Mouse (Mus musculus) gastrocnemius, adult 18-20 months (tissue): ENCODE measurements around the gene Dbil5. TPM values are rescaled to one million over a fixed set of nuclear protein-coding genes. Genes with fewer than 3 reads are reported as not detected.

Source experiments
- total RNA-seq, 2 experiments: library from RNA; stranded (reverse); gene quantifications; 2 replicates each; pipeline ENCODE4 v1.2.3; 2021

Dbil5 gene
- total RNA-seq, 2 experiments from 2014 or later: not detected

Other genes with a start within 250 kb of the Dbil5 start
- not detected for gene 1700016K19Rik, start 217.7 kb upstream of the Dbil5 start, total RNA-seq
- gene Rflnb, start 189.8 kb upstream of the Dbil5 start, total RNA-seq: 10 to 100 TPM; 10.9 to 16.1 TPM
- gene Vps53, start 38.0 kb upstream of the Dbil5 start, total RNA-seq: 10 to 100 TPM; 20.8 to 23.6 TPM
- 1 to 10 TPM; 1.4 to 2.0 TPM for gene Fam57a, start 37.9 kb upstream of the Dbil5 start, total RNA-seq
- 1 to 10 TPM; 1.4 to 3.3 TPM for gene Gemin4, start 56 bp downstream of the Dbil5 start, total RNA-seq
- gene Mrm3, start 26.1 kb downstream of the Dbil5 start, total RNA-seq: 10 to 100 TPM; 11.1 to 16.6 TPM
- gene Glod4, start 26.1 kb downstream of the Dbil5 start, total RNA-seq: 10 to 100 TPM; 25.5 to 27.8 TPM
- gene Nxn, start 181.5 kb downstream of the Dbil5 start, total RNA-seq: 10 to 100 TPM; 37.4 to 48.7 TPM
- gene Timm22, start 189.3 kb downstream of the Dbil5 start, total RNA-seq: 10 to 100 TPM; 32.5 to 41.9 TPM